Mouse (Mus musculus): Measurements from ENCODE around the gene Thrb. TPM values are rescaled to one million over a fixed set of nuclear protein-coding genes. Genes with fewer than 3 reads are reported as not detected.

Gene Thrb
- total RNA-seq, 2 experiments from 2014 or later, result 18.1 to 26.3 TPM

GRCm38 (mm10) chr14:17852236-17852635 lies 192.2 kb downstream of the Thrb start:
- intact Hi-C loops (cut with DNase I), result no loop called here

GRCm38 (mm10) chr14:17859790-17860385 lies 199.8 kb downstream of the Thrb start:
- DNase-seq, result peak; percentile 11
- intact Hi-C loops (cut with DNase I), result no loop called here

More at GRCm38 (mm10) chr14:17852236-17852635, 192.2 kb downstream of the Thrb start:
- DNase-seq, result no peak

GRCm38 (mm10) chr14:17862651-17863050 lies 202.6 kb downstream of the Thrb start:
- no peak for DNase-seq
- intact Hi-C loops (cut with DNase I), result no loop called here

GRCm38 (mm10) chr14:17863701-17864320 lies 203.8 kb downstream of the Thrb start:
- DNase-seq, result no peak
- intact Hi-C loops (cut with DNase I), result no loop called here

GRCm38 (mm10) chr14:17868326-17868725 lies 208.3 kb downstream of the Thrb start:
- intact Hi-C loops (cut with DNase I), result no loop called here
- DNase-seq, result no peak

GRCm38 (mm10) chr14:17875946-17876345 lies 215.9 kb downstream of the Thrb start:
- intact Hi-C loops (cut with DNase I), result no loop called here
- DNase-seq, result no peak

- no peak for DNase-seq
- intact Hi-C loops (cut with DNase I), result no loop called here
Measured at GRCm38 (mm10) chr14:17879446-17879845, 219.4 kb downstream of the Thrb start.

GRCm38 (mm10) chr14:17884884-17885283 lies 224.8 kb downstream of the Thrb start:
- intact Hi-C loops (cut with DNase I), result no loop called here
- DNase-seq, result no peak

- intact Hi-C loops (cut with DNase I), result no loop called here
- DNase-seq, result no peak
Measured at GRCm38 (mm10) chr14:17885320-17885719, 225.3 kb downstream of the Thrb start.

- DNase-seq, result no peak
- intact Hi-C loops (cut with DNase I), result no loop called here
Measured at GRCm38 (mm10) chr14:17894791-17895190, 234.7 kb downstream of the Thrb start.

- intact Hi-C loops (cut with DNase I), result no loop called here
- no peak for DNase-seq
Measured at GRCm38 (mm10) chr14:17899733-17900413, 239.8 kb downstream of the Thrb start.

GRCm38 (mm10) chr14:17900414-17900795 lies 240.3 kb downstream of the Thrb start:
- intact Hi-C loops (cut with DNase I), result no loop called here
- no peak for DNase-seq

- intact Hi-C loops (cut with DNase I), result no loop called here
- DNase-seq, result no peak
Measured at GRCm38 (mm10) chr14:17902426-17902825, 242.4 kb downstream of the Thrb start.

GRCm38 (mm10) chr14:17903121-17903520 lies 243.1 kb downstream of the Thrb start:
- DNase-seq, result no peak
- intact Hi-C loops (cut with DNase I), result no loop called here

GRCm38 (mm10) chr14:17904554-17904953 lies 244.5 kb downstream of the Thrb start:
- no peak for DNase-seq
- intact Hi-C loops (cut with DNase I), result no loop called here

- intact Hi-C loops (cut with DNase I), result no loop called here
- DNase-seq, result no peak
Measured at GRCm38 (mm10) chr14:17905627-17906026, 245.6 kb downstream of the Thrb start.

GRCm38 (mm10) chr14:17906931-17907330 lies 246.9 kb downstream of the Thrb start:
- no peak for DNase-seq
- intact Hi-C loops (cut with DNase I), result no loop called here

GRCm38 (mm10) chr14:17911157-17911556 lies 251.1 kb downstream of the Thrb start:
- intact Hi-C loops (cut with DNase I), result loop anchor here (10.0 kb wide), 1 partner anchor 136 kb away; no protein-coding TSS in a partner anchor
- DNase-seq, result no peak

- no peak for DNase-seq
- intact Hi-C loops (cut with DNase I), result loop anchor here (10.0 kb wide), 1 partner anchor 138 kb away; no protein-coding TSS in a partner anchor
Measured at GRCm38 (mm10) chr14:17912573-17913207, 252.6 kb downstream of the Thrb start.

GRCm38 (mm10) chr14:17915556-17915955 lies 255.5 kb downstream of the Thrb start:
- intact Hi-C loops (cut with DNase I), result loop anchor here (10.0 kb wide), 1 partner anchor 141 kb away; no protein-coding TSS in a partner anchor
- DNase-seq, result no peak

- DNase-seq, result no peak
- intact Hi-C loops (cut with DNase I), result loop anchor here (10.0 kb wide), 1 partner anchor 142 kb away; no protein-coding TSS in a partner anchor
Measured at GRCm38 (mm10) chr14:17916651-17917050, 256.6 kb downstream of the Thrb start.
